Mouse (Mus musculus): ENCODE measurements around the gene Pip4p1.
"Not testable (repeated sequence)": the region's sequence is repeated elsewhere in the genome, so short reads cannot be mapped to it uniquely, and the experiment has no call there.

GRCm38 (mm10) chr14:50978451-50978850 is 47.8 kb upstream of the Pip4p1 start:
- TF ChIP-seq GATA1 (IDR thresholded peaks at IDR 0.05; ENCODE audit: borderline replicate concordance, low read length); CTCF (IDR thresholded peaks at IDR 0.05; ENCODE audit: low read depth, low read length): not testable (repeated sequence)
